Comparison of ENCODE assay signal across 32 mouse cellular contexts in genomic region chr2:21122421-21122820, GRCm38 (mm10).
"Had no signal": no experiment of that assay in that cellular context is flagged by ENCODE, and none has a peak within 500 bp of the region (broad histone marks: within the 10 kb centered on the region; RNA-seq: fewer than 3 reads in every experiment).

No protein-coding gene starts in this region.

- H3K9ac ChIP-seq: limb, embryonic 12.5 days; limb, embryonic 13.5 days; limb, embryonic 15.5 days; liver, embryonic 12.5 days; liver, embryonic 13.5 days; liver, embryonic 14.5 days; liver, embryonic 15.5 days; liver, postnatal 0 days; lung, embryonic 14.5 days; lung, embryonic 15.5 days; midbrain, embryonic 12.5 days; midbrain, embryonic 13.5 days; midbrain, embryonic 15.5 days; neural tube, embryonic 12.5 days had no signal

- H3K9me3 ChIP-seq: limb, embryonic 10.5 days; limb, embryonic 12.5 days; limb, embryonic 13.5 days; limb, embryonic 15.5 days; liver, embryonic 12.5 days; liver, embryonic 13.5 days; liver, embryonic 15.5 days; lung, embryonic 15.5 days; megakaryocyte, embryonic 14.5 days; midbrain, embryonic 10.5 days; midbrain, embryonic 12.5 days; midbrain, embryonic 13.5 days; midbrain, embryonic 15.5 days; neural tube, embryonic 12.5 days had no signal

- H3K4me2 ChIP-seq: limb, embryonic 12.5 days; limb, embryonic 13.5 days; limb, embryonic 15.5 days; liver, embryonic 12.5 days; liver, embryonic 13.5 days; liver, embryonic 15.5 days; lung, embryonic 14.5 days; lung, embryonic 15.5 days; midbrain, embryonic 11.5 days; midbrain, embryonic 12.5 days; midbrain, embryonic 13.5 days; midbrain, embryonic 15.5 days; neural tube, embryonic 12.5 days had no signal

- H3K36me3 ChIP-seq: limb, embryonic 10.5 days; limb, embryonic 12.5 days; limb, embryonic 13.5 days; limb, embryonic 15.5 days; liver, embryonic 12.5 days; liver, embryonic 13.5 days; liver, embryonic 15.5 days; lung, embryonic 15.5 days; midbrain, embryonic 10.5 days; midbrain, embryonic 12.5 days; midbrain, embryonic 13.5 days; midbrain, embryonic 15.5 days; neural tube, embryonic 12.5 days had no signal

- H3K4me3 ChIP-seq: left cerebral cortex, adult 2 months; limb, embryonic 10.5 days; limb, embryonic 12.5 days; limb, embryonic 13.5 days; limb, embryonic 15.5 days; liver, embryonic 12.5 days; liver, embryonic 13.5 days; liver, embryonic 15.5 days; lung, embryonic 15.5 days; megakaryocyte, embryonic 14.5 days; midbrain, embryonic 10.5 days; midbrain, embryonic 12.5 days; midbrain, embryonic 13.5 days; midbrain, embryonic 15.5 days; myocyte; neural tube, embryonic 12.5 days had no signal

- DNase-seq: left cerebral cortex, postnatal 4 days; liver; liver, embryonic 13.5 days; liver, postnatal 0 days; lung, adult 18-20 months; lung, adult 2 months; lung, embryonic 14.5 days; lung, postnatal 10 days; lung, postnatal 14 days; lung, postnatal 36 days; lung, postnatal 4 days; midbrain, embryonic 14.5 days had no signal

- H3K27ac ChIP-seq: left cerebral cortex, adult 2 months; limb, embryonic 10.5 days; limb, embryonic 12.5 days; limb, embryonic 13.5 days; limb, embryonic 15.5 days; liver, embryonic 12.5 days; liver, embryonic 13.5 days; liver, embryonic 14.5 days; liver, embryonic 15.5 days; lung, embryonic 15.5 days; macrophage; midbrain, embryonic 10.5 days; midbrain, embryonic 12.5 days; midbrain, embryonic 13.5 days; midbrain, embryonic 15.5 days; neural tube, embryonic 12.5 days had no signal

- H3K4me1 ChIP-seq: limb, embryonic 10.5 days; limb, embryonic 12.5 days; limb, embryonic 13.5 days; limb, embryonic 15.5 days; liver, embryonic 12.5 days; liver, embryonic 13.5 days; liver, embryonic 15.5 days; lung, embryonic 15.5 days; megakaryocyte, embryonic 14.5 days; midbrain, embryonic 10.5 days; midbrain, embryonic 12.5 days; midbrain, embryonic 13.5 days; midbrain, embryonic 15.5 days; neural tube, embryonic 12.5 days had no signal

- H3K27me3 ChIP-seq: limb, embryonic 12.5 days; limb, embryonic 13.5 days; limb, embryonic 15.5 days; liver, embryonic 12.5 days; liver, embryonic 13.5 days; liver, embryonic 15.5 days; lung, embryonic 15.5 days; megakaryocyte, embryonic 14.5 days; midbrain, embryonic 12.5 days; midbrain, embryonic 13.5 days; midbrain, embryonic 15.5 days; neural tube, embryonic 12.5 days had no signal

- ATAC-seq: liver, embryonic 12.5 days; lung, postnatal 0 days; midbrain, embryonic 13.5 days; midbrain, embryonic 15.5 days; midbrain, embryonic 16.5 days had no signal
